Mouse (Mus musculus) CD8-positive naive resting alpha-beta T cell, adult 57 days (primary cell): ENCODE data around the gene Dnajc22. TPM values are rescaled to one million over a fixed set of nuclear protein-coding genes. Genes with fewer than 3 reads are reported as not detected.

Experiments used
- total RNA-seq: library from RNA; stranded (reverse); gene quantifications from one replicate; pipeline ENCODE4 v1.2.4, GENCODE M21; 2023

Gene Dnajc22
- total RNA-seq, result not detected

DNA sequence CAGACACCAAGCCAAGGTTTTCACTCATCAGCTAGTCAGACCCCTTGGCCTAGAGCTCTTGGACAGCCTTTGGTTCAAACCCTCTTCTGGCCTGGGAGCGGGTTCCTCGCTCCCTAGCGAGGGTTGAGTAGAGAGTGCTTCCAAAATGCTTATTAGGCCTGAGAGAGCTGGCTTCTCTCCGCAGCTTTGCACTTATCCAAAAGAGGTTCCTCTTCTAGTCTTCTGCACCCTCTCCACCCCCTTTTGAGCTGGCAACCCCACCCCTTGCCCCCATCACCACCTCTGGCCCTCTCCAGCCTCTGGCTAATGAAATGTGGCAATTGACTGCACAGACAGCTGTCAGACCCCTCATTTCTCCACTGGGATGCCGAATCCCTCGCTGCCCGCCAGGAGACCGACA is at the start of gene Dnajc22:
Gene Dnajc22 (plus strand): TSS at position 301 of the 400 bp plus-strand sequence.

DNA sequence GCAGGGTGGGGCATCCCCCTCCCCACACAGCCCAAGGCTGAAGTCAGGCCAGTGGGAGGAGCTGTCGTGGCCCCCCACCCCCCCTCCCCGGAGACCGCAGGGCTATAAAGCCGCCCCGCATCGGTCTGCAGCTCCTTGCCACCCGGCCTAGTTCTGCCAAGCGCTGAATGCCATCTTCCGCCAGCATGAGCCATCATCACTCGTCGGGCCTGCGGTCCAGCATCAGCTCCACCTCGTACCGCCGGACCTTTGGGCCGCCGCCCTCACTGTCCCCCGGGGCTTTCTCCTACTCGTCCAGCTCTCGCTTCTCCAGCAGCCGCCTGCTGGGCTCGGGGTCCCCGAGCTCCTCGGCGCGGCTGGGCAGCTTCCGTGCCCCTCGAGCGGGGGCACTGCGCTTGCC is 37.9 kb upstream of the Dnajc22 start, which contains the start of gene Prph:
Gene Prph (plus strand): TSS at position 135 of the 400 bp plus-strand sequence.

DNA sequence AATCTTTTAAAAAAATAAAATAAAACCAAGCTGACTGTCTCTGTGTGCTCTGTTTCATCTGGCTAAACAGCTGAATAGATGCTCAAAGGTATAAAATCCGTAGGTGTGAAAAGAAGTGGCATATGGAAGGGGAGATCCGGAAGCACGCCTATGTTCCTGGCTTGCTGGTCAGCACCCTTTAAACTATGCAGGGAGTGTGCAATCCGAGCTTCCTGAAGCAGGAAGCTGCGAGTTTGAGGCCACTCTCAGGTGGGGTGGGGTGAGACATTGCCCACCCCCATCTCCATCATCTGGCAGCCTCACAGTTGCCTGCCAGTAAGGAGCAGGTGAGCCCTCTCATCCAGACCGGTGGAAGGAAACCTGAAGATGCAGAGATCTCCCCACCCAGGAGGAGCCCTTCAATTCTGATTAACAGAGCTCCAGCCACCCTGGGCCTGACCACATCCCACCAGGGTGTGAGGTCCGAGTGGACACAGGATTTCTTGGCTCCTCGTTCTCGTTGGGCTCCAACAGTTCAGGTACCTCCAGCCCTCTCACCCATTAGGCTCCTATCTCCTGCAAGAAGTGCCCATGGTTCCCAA is 18.9 kb upstream of the Dnajc22 start, which contains the start of gene Troap:
Gene Troap (plus strand): TSS at position 557 of the 581 bp plus-strand sequence.

DNA sequence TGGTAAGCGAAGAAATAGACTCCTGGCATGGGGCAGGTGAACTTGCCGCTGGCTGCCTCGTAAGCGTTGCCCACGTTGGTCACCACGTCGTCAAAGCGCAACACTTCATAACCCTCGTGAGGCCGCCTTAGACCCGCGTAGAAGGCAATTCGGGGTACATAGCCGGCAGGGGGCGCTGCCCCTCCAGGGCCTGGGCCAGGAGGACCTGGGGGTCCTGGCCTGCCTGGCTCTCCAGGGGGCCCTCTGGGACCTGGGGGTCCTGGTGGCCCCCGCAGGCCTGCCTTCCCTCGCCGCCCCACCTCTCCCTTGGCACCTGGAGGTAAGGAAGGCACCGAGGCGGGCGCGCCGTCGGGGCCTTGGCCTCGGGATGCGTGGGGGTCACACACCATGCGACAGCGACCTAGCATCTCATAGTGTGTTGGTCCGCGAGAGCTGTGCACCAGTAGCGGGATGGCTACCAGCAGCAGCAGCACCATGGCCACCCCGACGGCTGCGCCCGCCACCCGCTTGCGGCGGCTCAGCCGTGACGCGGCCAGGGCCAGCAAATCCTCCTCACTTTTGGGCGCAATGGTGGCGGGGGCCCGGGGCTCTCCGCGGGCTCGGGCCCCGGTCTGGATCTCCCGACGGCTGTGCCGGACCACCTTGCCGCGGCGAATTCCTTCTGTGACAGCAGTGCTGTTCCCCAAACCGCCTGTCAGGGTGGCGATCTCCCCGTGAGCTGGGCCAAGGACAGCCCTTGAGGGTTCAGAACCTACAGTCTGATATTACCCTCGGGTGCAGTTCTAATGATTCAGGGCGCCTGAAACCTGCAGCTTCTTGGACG is 5.5 kb upstream of the Dnajc22 start, which contains the start of gene C1ql4:
Gene C1ql4 (minus strand): TSS at position 565 of the 823 bp plus-strand sequence.

DNA sequence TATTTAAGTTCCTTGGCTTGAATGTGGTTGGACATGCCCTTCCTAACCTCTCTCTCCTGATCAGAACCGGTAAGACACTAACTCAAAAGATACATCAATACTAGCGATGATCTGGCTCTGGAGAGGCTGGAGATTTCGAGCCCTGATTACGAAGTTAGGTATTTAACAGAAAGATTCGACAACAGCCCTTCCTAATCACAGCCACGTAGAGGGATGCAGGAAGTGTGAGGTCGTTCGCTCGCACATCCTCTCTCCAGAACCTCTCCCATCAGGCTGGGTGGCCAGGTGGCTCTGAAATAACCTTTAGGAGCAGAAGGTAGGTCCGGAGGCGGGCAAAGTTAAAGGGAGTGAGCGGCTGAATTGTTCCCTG is 32.7 kb downstream of the Dnajc22 start, which contains the start of gene Spats2:
Gene Spats2 (plus strand): TSS at position 206 of the 370 bp plus-strand sequence.

Other genes starting within 250 kb of the Dnajc22 start
- 266 TPM for gene Kmt2d, start 222.0 kb upstream of the Dnajc22 start, total RNA-seq
- gene Rhebl1, start 198.6 kb upstream of the Dnajc22 start, total RNA-seq, result 20.7 TPM
- 1.1 TPM for gene Dhh, start 194.6 kb upstream of the Dnajc22 start, total RNA-seq
- 293 TPM for gene Lmbr1l, start 174.9 kb upstream of the Dnajc22 start, total RNA-seq
- gene Tuba1b, start 158.6 kb upstream of the Dnajc22 start, total RNA-seq, result 244 TPM
- gene Gm49450, start 139.6 kb upstream of the Dnajc22 start, total RNA-seq, result not detected
- 270 TPM for gene Tuba1a, start 139.5 kb upstream of the Dnajc22 start, total RNA-seq
- gene Tuba1c, start 63.3 kb upstream of the Dnajc22 start, total RNA-seq, result 95.3 TPM
- not detected for gene Prph, start 38.0 kb upstream of the Dnajc22 start, total RNA-seq
- gene Troap, start 18.6 kb upstream of the Dnajc22 start, total RNA-seq, result 0.31 TPM
- gene C1ql4, start 5.4 kb upstream of the Dnajc22 start, total RNA-seq, result not detected
- not detected for gene Spats2, start 32.7 kb downstream of the Dnajc22 start, total RNA-seq
- 4.8 TPM for gene Kcnh3, start 131.7 kb downstream of the Dnajc22 start, total RNA-seq
- 111 TPM for gene Mcrs1, start 158.8 kb downstream of the Dnajc22 start, total RNA-seq
- 15.1 TPM for gene Prpf40b, start 201.9 kb downstream of the Dnajc22 start, total RNA-seq
- not detected for gene Fam186b, start 202.7 kb downstream of the Dnajc22 start, total RNA-seq